Mouse (Mus musculus): ENCODE data around the gene Vps13c.

DNA sequence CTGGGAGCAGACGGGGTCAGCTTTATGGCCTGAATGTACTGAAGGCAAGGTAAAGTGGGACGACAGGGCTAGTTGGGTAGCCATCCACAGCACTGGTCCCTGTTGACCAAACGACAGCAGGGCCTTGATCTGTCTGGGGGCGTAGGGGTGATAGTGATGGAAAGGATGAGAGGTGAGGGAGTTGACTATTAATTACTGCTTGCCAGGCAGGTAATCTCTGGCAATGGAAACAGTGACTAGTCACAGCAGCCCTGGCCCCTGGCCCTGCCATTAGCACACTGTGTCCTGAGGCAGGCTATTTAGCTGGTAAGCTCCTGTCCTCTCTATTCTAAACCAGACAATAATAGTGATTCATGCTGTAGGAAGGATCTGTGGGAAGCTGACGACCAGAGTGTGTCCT lies 47.8 kb upstream of the Vps13c start:
- TF ChIP-seq CTCF (IDR thresholded peaks at IDR 0.05; ENCODE audit: insufficient read depth, low read depth, low read length) (no peak), POLR2A (IDR thresholded peaks at IDR 0.05; ENCODE audit: insufficient read depth, low read depth, low read length) (no peak)
